Mouse (Mus musculus): Measurements from ENCODE around the gene Mbtd1. TPM values are rescaled to one million over a fixed set of nuclear protein-coding genes. Genes with fewer than 3 reads are reported as not detected.

Gene Mbtd1
- total and polyA plus RNA-seq, 3 experiments = 3.0 to 12.3 (median 10.8) TPM

DNA sequence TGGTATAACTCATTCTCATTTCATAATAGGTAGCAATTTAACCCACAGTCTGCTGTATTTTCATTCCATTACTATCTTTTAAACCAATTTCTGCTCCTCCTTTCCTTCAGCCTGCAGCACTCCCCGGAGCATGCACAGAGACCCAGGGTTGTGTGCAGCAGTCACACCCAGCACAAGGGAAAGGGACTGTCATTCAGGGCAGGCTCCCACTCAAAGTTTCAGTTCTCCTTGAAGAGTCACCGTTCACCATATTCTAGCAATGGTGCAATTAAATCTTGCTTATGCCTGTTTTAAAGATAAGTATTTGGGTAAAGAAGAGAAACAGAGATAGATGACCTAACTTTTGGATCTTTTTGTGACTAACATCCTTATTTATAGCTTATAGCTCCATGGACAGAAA, 24.5 kb upstream of the Mbtd1 start:
- intact Hi-C loops (cut with DNase I) = no loop called here
- WGBS = 68% methylated on average over 2 of the region's 2 CpGs

DNA sequence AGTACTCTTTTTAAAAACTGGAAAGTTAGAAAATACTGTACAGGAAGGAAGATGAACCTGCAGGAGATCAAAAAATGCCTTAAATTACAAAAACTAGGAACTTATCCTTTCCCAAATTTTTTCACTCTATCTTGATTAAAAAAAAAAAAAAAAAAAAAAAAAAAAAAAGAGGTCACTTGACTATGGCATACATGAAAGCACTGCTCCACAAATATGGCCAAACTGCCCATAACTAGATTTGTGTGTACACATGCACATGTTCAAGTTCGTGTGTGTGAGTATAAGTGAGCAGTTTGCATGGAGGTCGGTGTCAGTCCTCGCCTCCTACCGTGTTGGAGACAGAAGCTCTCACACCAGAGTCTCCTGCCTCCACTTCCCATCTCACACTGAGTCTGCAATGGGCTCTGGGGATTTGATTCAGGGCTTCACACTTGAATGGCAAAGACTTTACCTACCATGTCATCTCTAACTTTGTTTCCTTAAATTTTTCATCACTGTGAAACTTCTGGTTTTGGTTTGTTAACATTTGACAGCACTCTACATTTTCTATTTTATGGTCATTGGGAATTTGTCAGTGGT, 23.5 kb upstream of the Mbtd1 start:
- H3K4me1 ChIP-seq (ENCODE audit: control insufficient read depth, insufficient read depth, low read length) = peaks cover 2% of the 10 kb centered on the region
- no peak overlapping the region for H3K27ac ChIP-seq
- H3K36me3 ChIP-seq (ENCODE audit: control insufficient read depth, insufficient read depth, low read length) = peaks cover 3% of the 10 kb centered on the region
- 98% methylated on average over 4 of the region's 4 CpGs for WGBS
- no peak for DNase-seq
- TF ChIP-seq POLR2A (IDR thresholded peaks at IDR 0.05; ENCODE audit: insufficient read depth, low read depth, low read length) = no peak
- no peak for TF ChIP-seq EP300 (IDR thresholded peaks at IDR 0.05; ENCODE audit: insufficient read depth, low read depth, low read length)
- no peak for TF ChIP-seq CTCF (IDR thresholded peaks at IDR 0.05)
- intact Hi-C loops (cut with DNase I) = no loop called here
- H3K27me3 ChIP-seq (ENCODE audit: control insufficient read depth, insufficient read depth, low read length) = no peaks in the 10 kb centered on the region
- H3K4me3 ChIP-seq = no peak overlapping the region
- H3K9ac ChIP-seq (ENCODE audit: low read depth, low read length) = no peak overlapping the region
- H3K79me2 ChIP-seq (replicated peaks; ENCODE audit: control insufficient read depth, insufficient read depth, low read length) = no peaks in the 10 kb centered on the region

More for the DNA sequence above, 24.5 kb upstream of the Mbtd1 start:
- H3K36me3 ChIP-seq (ENCODE audit: control insufficient read depth, insufficient read depth, low read length) = peaks cover 2% of the 10 kb centered on the region
- peaks cover 2% of the 10 kb centered on the region for H3K4me1 ChIP-seq (ENCODE audit: control insufficient read depth, insufficient read depth, low read length)
- no peak for DNase-seq
- TF ChIP-seq CTCF (IDR thresholded peaks at IDR 0.05) = no peak
- TF ChIP-seq POLR2A (IDR thresholded peaks at IDR 0.05; ENCODE audit: insufficient read depth, low read depth, low read length) = no peak
- TF ChIP-seq EP300 (IDR thresholded peaks at IDR 0.05; ENCODE audit: insufficient read depth, low read depth, low read length) = no peak
- no peak overlapping the region for H3K9ac ChIP-seq (ENCODE audit: low read depth, low read length)
- H3K27me3 ChIP-seq (ENCODE audit: control insufficient read depth, insufficient read depth, low read length) = no peaks in the 10 kb centered on the region
- no peak overlapping the region for H3K27ac ChIP-seq
- no peak overlapping the region for H3K4me3 ChIP-seq
- H3K79me2 ChIP-seq (replicated peaks; ENCODE audit: control insufficient read depth, insufficient read depth, low read length) = no peaks in the 10 kb centered on the region

DNA sequence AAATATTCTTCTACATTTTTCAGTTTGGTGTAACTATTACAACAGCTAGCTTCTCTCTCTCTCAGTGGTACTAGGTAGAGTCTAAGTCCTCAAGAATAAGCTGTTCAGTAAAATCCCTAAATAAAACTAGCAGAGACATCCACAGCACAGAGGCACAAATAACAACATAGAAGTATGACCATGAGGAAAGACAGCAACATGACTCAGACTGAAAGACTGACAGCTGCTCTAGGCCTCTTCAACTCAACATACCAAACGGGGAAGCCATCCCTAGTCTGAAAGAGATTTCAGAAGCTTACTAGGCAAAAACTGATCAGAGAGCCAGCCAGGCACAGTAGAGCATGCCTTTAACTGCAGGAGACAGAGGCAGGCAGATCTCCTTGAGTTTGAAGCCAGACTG, 23.0 kb upstream of the Mbtd1 start:
- Histone ChIP-seq H3K79me2 (replicated peaks; ENCODE audit: control insufficient read depth, insufficient read depth, low read length) (no peaks in the 10 kb centered on the region), H3K4me1 (ENCODE audit: control insufficient read depth, insufficient read depth, low read length) (peaks cover 2% of the 10 kb centered on the region), H3K9ac (ENCODE audit: low read depth, low read length) (no peak overlapping the region), H3K4me3 (no peak overlapping the region), H3K27me3 (ENCODE audit: control insufficient read depth, insufficient read depth, low read length) (no peaks in the 10 kb centered on the region), H3K27ac (no peak overlapping the region), H3K36me3 (ENCODE audit: control insufficient read depth, insufficient read depth, low read length) (peaks cover 4% of the 10 kb centered on the region)
- TF ChIP-seq POLR2A (IDR thresholded peaks at IDR 0.05; ENCODE audit: insufficient read depth, low read depth, low read length) = no peak
- TF ChIP-seq CTCF (IDR thresholded peaks at IDR 0.05) = no peak
- no peak for TF ChIP-seq EP300 (IDR thresholded peaks at IDR 0.05; ENCODE audit: insufficient read depth, low read depth, low read length)
- intact Hi-C loops (cut with DNase I) = no loop called here
- WGBS = 76% methylated on average over 1 of the region's 1 CpGs
- DNase-seq = no peak

DNA sequence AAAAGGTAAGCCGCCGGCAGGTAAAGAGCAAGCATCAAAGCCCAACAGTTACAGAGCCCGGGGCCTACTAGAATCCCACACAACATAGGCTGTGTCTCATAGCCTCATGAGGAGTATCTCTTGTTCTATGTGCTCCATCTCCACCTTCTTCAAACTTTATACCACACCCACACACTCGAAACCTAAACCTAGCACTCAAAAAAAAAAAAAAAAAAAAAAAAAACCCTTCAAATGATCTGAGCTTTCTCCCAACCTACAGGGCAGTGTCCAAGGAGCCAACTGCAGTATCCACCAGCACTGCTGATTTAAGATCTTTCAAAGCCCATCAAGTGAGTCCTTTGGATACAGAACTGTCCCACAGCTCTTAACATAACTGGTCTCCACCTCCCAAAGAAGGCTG, 1.6 kb upstream of the Mbtd1 start:
- 93% methylated on average over 4 of the region's 4 CpGs for WGBS
- intact Hi-C loops (cut with DNase I) = no loop called here
- TF ChIP-seq EP300 (IDR thresholded peaks at IDR 0.05; ENCODE audit: insufficient read depth, low read depth, low read length) (no peak), POLR2A (IDR thresholded peaks at IDR 0.05; ENCODE audit: insufficient read depth, low read depth, low read length) (no peak), CTCF (IDR thresholded peaks at IDR 0.05) (no peak)

DNA sequence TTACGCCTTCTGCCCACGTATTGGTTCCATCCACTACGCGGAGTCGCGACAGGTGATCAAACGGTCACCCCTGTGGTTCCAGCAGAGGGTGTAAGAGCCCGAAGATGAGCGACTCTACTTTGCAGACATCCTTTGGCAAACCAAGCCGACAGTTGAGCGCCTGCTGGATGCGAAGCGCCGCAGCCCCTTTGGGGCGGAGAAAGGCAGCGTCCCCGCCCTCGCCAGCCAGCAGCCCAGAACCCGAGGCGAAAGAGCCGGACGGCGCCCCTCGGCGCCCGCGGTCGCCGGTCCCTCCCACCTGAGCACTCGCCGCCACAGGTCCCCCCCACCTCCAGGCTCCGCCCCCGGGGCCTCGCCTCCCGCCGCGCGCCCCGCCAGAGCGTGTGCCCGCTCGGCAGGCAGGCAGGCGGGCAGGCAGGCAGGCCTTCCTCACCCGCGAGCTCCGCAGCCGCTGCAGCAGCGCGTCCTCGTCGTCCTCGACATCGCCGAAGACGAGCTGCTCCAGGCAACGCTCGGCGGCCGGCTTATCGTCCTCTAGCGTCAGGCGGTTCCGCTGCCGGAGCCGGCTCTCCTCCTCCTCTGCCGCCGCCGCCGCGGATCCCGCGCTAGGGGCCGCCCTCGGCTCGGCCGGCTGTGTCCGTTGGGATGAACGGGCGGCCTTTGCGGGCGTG, 616 bp upstream of the Mbtd1 start:
- DNase-seq = peak in 1 of 2 experiments; percentile 80
- Histone ChIP-seq H3K27ac (peak overlapping the region; percentile 99), H3K9ac (ENCODE audit: low read depth, low read length) (peak overlapping the region; percentile 87), H3K36me3 (ENCODE audit: control insufficient read depth, insufficient read depth, low read length) (peaks cover 10% of the 10 kb centered on the region), H3K27me3 (ENCODE audit: control insufficient read depth, insufficient read depth, low read length) (no peaks in the 10 kb centered on the region), H3K79me2 (replicated peaks; ENCODE audit: control insufficient read depth, insufficient read depth, low read length) (peaks cover 3% of the 10 kb centered on the region), H3K4me3 (peak overlapping the region; percentile 87), H3K4me1 (ENCODE audit: control insufficient read depth, insufficient read depth, low read length) (peaks cover 8% of the 10 kb centered on the region)
- TF ChIP-seq EP300 (IDR thresholded peaks at IDR 0.05; ENCODE audit: insufficient read depth, low read depth, low read length) (no peak), CTCF (IDR thresholded peaks at IDR 0.05) (peak; percentile 20; the same call in 1 of the 2 replicates), POLR2A (IDR thresholded peaks at IDR 0.05; ENCODE audit: insufficient read depth, low read depth, low read length) (no peak)
- intact Hi-C loops (cut with DNase I) = loop anchor here (5.0 kb wide), 1 partner anchor 72 kb away; the partner anchor contains the start of gene Nme2
- under 1% methylated on average over 81 of the region's 81 CpGs for WGBS

More for the DNA sequence above, 1.6 kb upstream of the Mbtd1 start:
- Histone ChIP-seq H3K36me3 (ENCODE audit: control insufficient read depth, insufficient read depth, low read length) (peaks cover 10% of the 10 kb centered on the region), H3K4me3 (peak overlapping the region; percentile 87), H3K27ac (no peak overlapping the region), H3K4me1 (ENCODE audit: control insufficient read depth, insufficient read depth, low read length) (peaks cover 8% of the 10 kb centered on the region), H3K27me3 (ENCODE audit: control insufficient read depth, insufficient read depth, low read length) (no peaks in the 10 kb centered on the region), H3K79me2 (replicated peaks; ENCODE audit: control insufficient read depth, insufficient read depth, low read length) (peaks cover 3% of the 10 kb centered on the region), H3K9ac (ENCODE audit: low read depth, low read length) (no peak overlapping the region)
- no peak for DNase-seq

Measured in heart, adult 2 months (tissue).